Mouse (Mus musculus) left cerebral cortex, adult 8-10 months (tissue): Measurements from ENCODE around the gene Mapk7. TPM values are rescaled to one million over a fixed set of nuclear protein-coding genes. Genes with fewer than 3 reads are reported as not detected.

Experiments
- DNase-seq, 2 experiments: peaks; one replicate each; pipeline ENCODE4 v3.0.0; 2022; ENCODE audit warnings: low spot score in 2 of 2
- total RNA-seq, 4 experiments: library from RNA; stranded (reverse); gene quantifications; 2 replicates each; pipeline ENCODE4 v1.2.4; 2022

The Mapk7 gene
- total RNA-seq, 4 experiments from 2014 or later = 19.5 to 22.4 (median 21.0) TPM

DNA sequence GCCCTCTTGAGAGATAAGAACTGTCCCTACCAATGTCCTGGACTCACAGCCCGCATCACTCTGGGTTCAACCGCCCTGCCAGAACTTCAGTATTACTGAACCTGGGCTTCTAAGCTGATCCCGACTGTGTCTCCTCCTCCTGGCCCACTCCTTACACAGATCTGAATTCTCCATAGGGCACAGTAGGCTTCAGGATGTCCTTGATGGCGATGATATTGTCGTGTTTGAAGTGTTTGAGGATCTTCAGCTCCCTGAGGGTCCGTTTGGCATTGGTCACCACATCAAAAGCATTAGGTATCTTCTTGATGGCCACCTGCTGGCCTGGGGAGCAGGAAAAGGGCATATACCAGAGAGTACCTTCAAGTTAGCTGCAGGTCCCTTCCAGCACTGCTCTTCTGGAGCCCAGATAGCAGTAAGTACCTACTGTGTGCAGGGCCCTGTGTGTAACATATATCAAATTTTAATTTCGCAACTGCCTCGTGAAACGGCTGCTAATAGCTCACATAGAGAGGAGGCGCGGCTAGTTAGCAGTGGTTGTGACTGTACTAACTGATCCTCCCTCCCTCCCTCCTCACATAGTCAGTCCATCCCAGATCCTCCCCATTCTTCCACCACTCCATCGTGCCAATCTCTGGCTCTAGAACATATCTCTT is 1.3 kb downstream of the Mapk7 start:
- no peak for DNase-seq

DNA sequence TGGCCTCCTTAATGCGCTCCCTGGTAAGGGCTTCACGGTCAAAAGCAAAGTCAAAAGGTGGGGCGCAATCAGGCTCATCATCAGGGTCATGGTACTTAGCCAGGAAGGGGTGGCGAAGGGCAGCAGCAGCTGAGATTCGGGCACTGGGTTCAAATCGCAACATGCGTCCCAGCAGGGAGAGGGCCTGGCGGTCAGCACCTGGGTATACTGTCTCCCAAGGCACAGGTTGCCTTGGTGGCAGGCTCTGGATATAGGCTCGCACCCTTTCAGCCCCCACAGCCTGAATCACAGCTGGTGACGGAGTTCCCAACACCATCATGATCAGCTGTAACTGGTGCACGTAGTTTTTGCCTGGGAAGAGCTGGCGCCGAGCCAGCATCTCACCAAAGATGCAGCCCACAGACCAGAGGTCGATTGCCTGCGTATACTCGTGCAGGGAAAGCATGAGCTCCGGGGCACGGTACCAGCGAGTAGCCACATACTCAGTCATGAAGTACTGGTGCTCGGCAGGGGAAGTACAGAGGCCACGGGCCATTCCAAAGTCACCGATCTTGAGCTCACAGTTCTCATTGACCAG is 3.2 kb downstream of the Mapk7 start:
- no peak for DNase-seq

DNA sequence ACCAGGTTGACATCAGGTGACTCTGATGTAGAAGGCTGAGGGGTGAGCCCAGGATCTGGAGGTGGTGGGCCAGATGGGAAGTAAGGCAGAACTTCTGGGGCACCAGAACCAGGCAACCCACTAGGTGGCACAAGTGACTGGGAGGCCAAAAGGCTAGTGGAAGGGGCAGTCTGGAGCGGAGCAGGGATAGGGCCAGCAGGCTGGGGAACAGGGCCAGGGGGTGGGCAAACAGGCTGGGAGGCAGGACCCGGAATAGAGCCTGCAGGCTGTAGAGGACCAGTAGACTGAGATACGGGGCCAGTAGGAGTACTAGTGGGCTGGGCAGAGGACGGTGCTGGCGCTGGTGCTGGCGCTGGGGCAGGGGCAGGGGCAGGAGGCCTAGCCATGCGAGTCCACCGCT is 4.3 kb downstream of the Mapk7 start:
- no peak for DNase-seq

DNA sequence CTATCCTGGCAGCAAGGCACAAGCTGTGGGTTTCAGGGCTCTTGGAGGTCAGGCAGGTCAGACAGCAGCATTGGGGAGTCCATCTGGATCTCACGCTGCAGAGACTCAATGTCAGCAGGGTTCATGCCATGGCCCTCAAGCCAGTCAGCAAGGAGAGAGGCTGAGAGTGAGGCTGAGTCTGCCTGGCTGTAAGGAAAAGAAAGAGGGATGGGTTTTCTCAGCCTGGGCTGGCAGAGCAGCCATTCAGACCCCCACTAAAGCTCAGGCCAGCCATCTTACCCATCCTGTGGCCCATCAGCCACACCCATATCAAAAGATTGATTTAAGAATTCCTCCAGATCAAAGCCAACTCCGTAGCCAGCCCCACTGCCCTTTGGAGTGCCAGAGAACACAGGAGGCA is 5.1 kb downstream of the Mapk7 start:
- DNase-seq = no peak

DNA sequence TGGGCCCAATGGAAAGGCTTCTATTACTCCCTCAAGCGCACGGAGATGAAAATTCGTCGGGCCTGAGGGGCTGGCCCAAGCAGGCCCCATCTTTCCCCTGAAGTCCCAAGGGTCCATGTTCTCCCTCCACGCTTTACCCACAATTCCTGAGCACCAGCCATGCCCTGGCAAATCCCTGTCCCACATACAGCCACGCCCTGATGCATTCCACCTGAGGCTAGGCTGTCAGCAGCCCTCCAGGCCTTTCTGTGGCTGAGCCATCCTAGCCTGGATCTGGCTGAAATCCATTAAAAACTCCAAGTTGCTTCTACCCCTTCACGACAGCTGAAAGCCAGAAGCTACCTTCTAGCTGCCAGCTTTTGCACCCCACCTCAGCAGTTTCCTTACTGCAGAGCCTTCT is 6.3 kb downstream of the Mapk7 start:
- DNase-seq = no peak

DNA sequence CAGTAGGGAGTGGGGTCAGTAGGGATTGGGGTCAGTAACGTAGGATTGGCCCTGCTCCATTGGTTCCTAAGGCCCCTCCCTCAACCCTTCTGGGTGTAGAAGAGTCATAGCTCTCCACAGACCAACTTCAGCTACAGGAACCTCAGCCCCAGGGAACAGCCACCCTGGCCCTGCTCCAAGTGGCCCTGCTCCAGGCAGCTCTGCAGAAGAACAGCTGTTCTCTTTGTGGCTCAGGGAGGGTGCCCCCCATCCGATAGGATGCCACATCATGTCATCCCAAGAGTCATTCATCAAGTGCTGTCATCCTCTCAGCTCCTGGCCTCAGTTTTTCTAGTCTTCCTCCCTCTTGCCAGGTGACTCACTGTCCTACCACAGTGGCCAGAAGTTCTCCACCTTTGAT is 6.8 kb downstream of the Mapk7 start:
- DNase-seq = peak in 1 of 2 experiments; percentile 56

DNA sequence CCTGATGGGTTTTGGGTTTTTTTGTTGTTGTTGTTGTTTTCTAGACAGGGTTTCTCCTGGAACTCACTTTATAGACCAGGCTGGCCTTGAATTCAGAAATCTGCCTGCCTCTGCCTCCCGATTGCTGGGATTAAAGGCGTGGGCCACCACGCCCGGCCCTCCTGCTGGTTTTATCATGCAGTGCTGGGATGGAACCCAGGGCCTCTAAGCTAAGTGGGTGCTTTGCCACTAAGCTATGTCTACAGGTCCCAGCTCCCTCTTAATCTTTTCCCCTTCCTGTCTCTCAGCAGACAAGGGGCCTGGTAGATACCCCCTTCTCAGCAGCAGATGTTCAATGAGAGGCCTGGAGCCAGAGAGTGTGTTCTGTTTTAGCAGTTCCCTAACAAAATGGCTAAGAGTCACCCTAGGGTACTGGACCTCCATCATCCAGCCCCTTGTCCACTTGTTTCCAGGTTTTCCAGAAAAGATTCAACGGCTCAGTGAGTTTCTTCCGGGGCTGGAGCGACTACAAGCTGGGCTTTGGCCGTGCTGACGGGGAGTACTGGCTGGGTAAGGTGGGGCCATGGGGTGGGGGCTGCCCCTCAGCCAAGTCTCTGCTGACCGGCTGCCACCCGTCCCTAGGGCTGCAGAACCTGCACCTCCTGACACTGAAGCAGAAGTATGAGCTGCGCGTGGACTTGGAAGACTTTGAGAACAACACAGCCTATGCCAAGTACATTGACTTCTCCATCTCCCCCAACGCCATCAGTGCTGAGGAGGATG is 7.6 kb downstream of the Mapk7 start:
- no peak for DNase-seq

DNA sequence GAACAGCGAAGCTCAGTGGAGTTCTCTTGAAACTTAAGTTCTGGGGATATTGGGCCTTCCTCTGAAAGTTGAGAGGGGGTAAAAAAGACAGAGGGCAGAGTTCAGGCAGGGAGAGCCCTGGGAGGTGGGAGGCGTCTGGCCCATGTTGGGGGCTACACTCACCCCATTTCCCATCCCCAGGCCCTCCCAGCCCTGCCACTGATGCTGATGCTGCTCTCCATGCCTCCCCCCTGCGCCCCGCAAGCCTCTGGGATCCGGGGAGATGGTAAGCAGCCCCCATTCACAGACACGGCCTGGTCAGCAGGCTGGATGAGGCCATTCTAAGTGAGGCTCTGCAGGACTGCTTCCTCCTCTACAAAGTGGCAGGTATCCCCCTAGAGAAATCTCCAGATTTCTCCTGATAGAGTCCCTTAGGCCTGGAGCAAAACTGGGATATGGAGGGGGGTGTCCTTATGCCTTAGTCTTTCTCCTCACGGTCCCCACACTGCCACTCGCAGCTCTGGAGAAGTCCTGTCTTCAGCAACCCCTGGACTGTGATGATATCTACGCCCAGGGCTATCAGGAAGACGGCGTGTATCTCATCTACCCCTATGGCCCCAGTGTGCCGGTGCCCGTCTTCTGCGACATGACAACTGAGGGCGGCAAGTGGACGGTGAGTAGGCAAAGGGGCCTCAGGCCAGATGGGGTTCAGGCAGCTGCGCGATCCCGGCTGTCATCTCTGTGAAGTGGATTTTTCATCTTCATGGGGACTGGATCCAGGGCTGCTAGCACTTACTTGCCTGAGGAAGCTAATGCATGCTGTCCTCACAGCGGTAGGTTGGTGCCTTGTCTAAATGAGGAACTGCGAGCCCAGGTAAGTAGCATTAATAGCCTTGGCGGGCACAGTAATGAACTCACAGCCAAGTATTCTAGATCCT is 8.4 kb downstream of the Mapk7 start:
- DNase-seq = no peak

DNA sequence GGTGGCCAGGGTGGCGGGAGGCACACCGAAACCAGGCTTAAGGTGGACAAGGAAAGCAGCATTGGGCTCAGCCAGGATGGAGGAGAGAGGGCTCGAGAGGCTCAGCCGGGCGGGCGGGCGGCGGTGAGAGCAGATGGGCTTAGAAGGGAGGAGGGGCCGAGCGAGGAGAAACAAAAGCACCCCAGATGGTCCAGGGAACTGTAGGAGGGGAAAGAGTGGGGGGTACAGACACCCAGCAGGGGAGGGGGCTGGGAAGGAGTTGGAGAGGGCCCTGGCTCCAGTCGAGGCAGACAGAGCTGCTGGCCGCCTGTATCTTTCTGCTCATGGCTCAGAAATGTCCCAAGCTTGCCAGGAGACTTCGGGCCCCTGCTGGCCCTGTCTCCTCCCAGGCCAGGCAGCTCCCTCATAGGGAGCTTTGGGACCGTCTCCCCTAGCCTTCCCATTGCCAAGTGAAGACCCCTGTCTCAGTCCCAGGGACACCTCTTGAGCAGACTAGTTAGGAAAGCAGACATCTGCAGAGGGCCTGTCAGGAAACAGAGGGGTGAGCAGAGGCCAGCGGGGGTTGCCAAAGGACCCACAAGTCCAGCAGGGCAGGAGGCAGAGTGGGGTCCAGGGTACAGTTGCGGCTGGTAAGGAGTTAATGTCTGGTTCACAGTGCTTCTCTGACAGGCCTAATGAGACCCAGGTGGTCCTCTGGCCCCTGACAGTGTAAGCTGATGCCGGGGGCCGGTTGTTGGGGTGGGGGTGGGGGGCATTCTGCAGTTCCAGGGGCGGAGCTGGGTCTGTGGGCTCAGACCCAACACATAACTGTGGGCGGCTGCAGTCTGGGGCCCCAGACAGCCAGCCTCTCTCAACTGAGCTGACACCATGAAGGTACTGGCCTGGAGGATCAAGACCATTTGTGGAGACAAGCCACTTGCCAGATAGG is 9.3 kb downstream of the Mapk7 start, which contains the start of gene Mfap4:
Gene Mfap4, plus strand, starts transcription at position 819 of the 928 bp plus-strand sequence.
- DNase-seq = peak in 1 of 2 experiments; percentile 71

DNA sequence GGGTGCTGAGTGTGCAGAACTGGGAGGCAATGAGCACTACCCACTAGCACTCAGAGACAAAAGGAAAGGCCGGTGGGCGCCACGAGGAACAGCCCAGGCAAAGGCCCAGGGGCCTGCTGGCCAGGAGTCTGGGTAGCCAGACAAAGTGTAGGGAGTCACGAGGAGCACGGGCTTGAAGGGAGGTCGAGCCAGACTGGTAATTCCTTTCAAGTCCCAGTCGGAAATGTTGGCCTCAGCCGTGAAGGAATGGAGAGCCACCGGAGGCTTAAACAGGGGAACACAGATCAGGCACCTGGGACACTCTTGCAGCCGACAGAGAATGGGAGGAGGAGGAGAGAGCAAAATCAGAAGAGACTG is 10.0 kb downstream of the Mapk7 start:
- no peak for DNase-seq

DNA sequence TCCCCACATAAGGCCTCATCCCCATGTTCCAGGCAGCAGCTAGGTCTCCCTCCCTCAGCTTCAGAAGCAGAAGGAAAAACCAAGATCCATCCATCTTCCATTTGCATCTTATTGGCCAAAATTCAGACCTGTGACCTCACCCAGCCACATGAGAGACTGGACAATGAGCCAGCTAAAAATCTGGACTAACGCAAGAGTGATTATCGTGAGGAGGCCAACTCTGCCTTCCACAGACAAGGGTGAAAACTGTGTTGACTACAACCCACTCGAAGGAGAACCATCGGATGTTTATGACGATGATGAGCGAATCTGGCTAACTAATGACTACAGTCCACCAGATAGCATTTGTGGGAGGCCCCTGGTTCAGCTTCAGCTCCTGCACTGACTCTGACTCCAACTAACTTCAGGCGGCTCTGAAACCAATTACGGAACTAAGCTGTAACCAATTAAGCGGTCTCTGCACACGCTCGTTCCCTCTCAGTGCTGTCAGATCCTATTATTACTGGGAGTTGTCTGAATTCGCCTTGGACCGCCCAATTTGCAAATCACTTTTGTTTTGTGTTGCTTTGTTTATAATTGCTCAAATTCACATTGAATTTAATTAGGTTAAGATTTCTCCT is 10.9 kb downstream of the Mapk7 start:
- no peak for DNase-seq

DNA sequence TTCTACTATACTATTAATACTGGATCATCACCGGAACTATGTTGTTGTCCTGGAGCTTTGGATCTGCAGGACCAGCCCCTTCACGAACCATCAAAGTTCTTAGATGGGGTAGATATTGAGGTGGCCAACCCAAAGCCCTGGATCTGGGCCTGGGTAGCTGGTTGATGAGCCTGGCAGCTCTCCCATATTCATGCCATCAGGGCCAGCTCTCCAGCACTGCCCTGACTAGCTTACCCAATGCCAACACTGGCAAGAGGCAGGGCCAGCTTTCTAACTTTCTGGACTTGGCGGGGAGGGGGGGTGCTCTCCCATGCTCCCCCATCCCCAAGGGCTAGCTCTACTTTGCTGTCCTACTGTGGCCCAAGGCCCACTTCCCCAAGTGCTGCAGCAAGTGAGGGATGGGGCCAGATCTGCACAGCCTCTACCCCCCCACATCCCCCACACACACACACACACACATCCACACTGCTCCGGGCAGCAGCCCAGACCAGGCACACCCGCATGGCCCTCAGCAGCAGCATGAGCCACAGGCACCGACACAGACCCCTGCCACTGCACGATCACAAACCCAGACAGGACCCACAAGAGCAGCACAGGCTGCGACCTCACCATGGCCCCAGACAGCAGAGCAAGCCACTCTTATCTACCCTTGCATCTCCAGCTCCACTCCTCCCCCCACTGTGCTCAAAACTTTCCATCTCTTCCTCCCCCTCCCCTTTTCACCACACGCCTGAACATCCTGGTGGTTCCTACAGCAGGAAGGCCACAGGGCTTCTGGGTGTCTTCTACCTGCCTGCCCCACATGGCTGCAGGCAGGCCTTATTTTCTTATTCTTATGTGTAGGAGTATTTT is 12.7 kb downstream of the Mapk7 start:
- DNase-seq = no peak

DNA sequence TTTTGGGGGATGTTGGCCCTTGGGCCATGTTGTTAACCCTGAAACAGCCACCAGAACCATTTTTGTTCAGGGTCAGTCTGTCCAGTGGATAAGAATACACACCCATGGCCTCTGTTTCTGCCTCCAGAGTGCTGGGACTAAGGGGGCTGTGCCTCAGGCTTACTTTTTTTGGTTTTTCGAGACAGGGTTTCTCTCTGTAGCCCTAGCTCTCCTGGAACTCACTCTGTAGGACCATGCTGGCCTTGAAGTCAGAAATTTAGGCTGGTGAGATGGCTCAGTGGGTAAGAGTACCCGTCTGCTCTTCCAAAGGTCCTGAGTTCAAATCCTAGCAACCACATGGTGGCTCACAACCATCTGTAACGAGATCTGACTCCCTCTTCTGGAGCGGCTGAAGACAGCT is 15.4 kb downstream of the Mapk7 start:
- DNase-seq = no peak

DNA sequence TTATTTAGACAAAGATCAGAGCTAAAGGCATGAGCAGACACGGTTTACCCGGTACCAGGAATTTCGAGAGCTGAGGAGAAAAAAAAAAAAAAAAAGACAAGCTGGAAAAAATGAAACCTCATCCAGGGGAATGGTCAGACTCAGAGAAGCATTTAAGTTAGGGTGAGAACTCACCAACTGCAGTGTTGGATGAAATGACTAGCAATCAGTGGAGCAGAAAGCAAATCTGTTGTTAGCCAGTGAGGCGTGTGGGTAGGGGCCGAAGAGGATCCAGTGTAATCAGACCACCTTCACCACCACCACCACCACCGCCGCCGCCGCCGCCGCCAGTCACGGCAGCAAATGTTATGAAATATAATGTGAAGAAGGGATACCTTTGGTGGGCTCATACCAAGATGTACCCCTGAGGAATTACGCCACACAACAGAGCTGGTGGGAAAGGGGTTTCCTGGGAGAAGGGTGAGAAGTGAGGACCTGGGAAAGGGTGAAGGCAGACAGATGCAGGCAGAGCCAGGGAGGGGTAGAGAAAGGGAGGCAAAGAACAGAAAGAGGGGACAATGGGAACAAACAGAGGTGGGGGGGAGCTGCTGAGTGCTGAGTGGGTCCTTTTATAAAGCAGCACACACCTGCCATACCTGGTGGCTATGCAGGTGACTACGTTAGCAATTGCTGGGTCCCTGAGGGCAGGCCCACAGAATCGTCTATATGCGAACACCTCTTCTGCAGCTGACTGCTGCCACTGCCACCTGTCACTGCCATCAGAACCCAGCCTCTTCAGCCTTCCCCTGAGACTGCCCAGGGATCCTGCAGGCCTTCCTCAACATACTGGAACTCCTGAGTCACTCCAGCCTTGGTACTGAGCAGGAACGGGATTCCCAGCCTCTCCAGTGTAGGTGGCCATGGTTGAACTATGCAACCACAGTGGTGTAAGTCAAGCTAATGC is 16.4 kb downstream of the Mapk7 start:
- no peak for DNase-seq

DNA sequence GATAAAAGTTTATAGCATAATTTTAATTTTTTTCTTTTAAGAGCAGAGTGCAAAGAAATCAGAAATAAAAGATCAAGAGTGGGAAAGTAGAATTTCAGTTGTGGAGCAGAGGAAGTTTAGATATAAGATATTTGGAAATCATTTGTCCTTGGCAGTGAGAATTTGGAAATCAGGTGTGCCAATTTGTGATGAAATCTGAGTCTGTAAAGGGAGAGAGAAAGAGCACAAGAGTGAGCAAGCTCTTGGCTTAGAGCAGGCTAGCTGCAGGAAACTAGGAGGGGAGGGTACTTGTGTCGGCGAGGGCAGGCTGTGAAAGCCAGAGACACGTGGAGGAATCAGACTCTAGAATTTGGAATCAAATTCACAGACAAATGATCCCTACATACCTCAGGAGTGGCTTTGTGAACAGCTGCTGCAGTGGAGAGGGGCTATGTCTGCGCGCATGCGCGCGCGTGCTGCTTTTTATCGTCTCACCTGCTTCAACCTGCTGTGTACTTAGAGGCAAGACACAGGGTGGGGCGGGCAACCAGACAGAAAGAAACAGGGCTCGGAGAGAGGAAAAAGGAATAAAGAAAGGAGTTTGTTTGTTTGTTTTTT is 17.3 kb downstream of the Mapk7 start:
- no peak for DNase-seq

DNA sequence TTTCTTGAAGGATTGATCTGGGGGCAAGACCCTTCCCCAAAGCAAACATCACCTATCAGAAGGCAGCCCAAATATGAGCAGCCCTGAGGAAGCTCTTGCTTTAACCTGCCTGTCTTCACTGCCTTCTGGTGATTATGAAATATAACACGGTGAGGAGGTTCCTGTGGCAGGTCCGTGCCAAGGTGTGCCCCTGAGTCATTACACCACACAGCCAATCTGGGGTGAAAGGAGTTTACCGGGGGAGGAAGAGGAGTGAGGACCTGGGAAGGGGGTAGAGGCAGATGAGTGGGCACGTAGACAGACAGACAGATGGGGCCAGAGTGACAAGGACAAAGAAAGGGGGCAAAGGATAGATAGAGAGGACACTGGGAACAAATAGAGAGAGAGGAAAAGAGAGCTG is 20.6 kb downstream of the Mapk7 start:
- no peak for DNase-seq

DNA sequence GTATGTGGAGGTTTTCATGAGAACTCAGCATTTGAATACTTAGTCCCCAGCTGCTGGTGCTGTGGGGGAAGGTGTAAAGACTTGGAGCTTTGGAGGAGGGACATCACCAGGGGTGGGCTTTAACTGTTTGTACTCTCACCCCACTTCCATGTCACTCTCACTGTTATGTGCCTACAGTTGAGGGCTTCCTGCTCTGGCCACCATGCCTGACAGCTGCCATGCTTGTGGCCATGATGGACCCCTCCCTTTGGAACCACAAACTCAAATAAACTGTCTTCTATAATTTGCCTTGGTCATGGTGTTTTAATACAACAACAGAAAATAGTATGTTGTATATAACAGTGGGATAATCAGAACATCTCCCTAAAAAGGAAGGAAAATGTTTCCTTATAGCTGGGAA is 23.3 kb downstream of the Mapk7 start:
- DNase-seq = no peak
